Mouse (Mus musculus) embryo, embryonic 11.5 days (tissue): ENCODE results near the gene Abhd16a.

ENCODE experiments used
- DNase-seq: peaks from one replicate; pipeline ENCODE4 v3.0.0-alpha.2; 2012; ENCODE audit warnings: low read depth, low spot score

Abhd16a gene

GRCm38 (mm10) chr17:35147922-35148639 lies 59.0 kb downstream of the Abhd16a start:
- no peak for DNase-seq

DNA sequence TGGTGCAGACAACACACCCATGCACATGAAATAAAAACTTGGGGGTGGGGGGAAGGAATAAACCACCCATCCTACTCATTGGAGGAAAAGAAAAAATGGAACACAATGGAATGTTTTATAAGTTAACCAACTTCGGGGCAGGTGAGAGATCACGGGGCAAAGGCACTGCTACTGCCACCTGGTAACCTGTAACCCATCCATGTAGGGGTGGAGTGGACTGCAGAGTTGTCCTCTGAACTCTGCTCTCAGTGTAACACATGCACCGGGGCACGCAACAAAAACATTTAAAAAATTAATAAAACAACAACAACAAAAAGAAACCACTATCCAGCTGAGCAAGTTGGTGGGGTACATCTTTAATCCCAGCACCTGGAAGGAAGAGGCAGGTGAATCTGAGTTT lies 63.1 kb downstream of the Abhd16a start:
- no peak for DNase-seq
